Mouse (Mus musculus): ENCODE results near the gene Sez6. TPM values are rescaled to one million over a fixed set of nuclear protein-coding genes. Genes with fewer than 3 reads are reported as not detected.

Gene Sez6
- polyA plus RNA-seq, 1 experiment from 2014 or later: 2.0 TPM

GRCm38 (mm10) chr11:77931541-77932433, 1.2 kb downstream of the Sez6 start:
- ATAC-seq (ENCODE audit: insufficient number of reproducible peaks, insufficient read depth, low FRiP score, low TSS enrichment): no peak
- Histone ChIP-seq H3K4me3 (peak overlapping the region; percentile 48), H3K36me3 (no peaks in the 10 kb centered on the region), H3K4me2 (replicated peaks) (peak overlapping the region; percentile 98), H3K27me3 (peaks cover 79% of the 10 kb centered on the region), H3K9ac (peak overlapping the region; percentile 39), H3K27ac (no peak overlapping the region), H3K9me3 (no peaks in the 10 kb centered on the region), H3K4me1 (peaks cover 16% of the 10 kb centered on the region)
- WGBS: 1% methylated on average over 41 of the region's 41 CpGs

DNA sequence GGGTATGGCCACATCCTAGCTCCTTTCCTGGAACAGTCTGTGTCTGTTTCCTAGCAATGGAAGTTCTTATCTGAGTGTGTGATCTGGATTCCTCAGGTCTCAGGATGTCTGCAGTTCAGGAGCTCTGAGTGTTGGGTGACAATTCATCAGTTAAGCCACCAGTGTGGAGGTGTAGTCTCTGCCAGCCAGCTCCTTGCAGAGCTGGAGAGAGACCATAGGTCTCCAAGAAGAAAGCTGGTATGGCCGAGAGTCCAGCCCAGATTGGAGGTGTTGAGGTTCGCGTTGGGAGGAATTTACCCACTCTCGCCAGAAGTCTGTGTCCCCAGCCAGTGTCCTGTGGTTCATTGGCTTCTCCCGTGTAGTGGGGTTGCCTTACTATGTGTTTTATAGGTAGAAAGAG, 2.0 kb downstream of the Sez6 start:
- no peaks in the 10 kb centered on the region for H3K36me3 ChIP-seq
- H3K9me3 ChIP-seq: no peaks in the 10 kb centered on the region
- 44% methylated on average over 5 of the region's 5 CpGs for WGBS
- peaks cover 16% of the 10 kb centered on the region for H3K4me1 ChIP-seq
- no peak overlapping the region for H3K9ac ChIP-seq
- H3K27me3 ChIP-seq: peaks cover 84% of the 10 kb centered on the region
- no peak for ATAC-seq (ENCODE audit: insufficient number of reproducible peaks, insufficient read depth, low FRiP score, low TSS enrichment)
- no peak overlapping the region for H3K4me3 ChIP-seq
- no peak overlapping the region for H3K27ac ChIP-seq
- no peak overlapping the region for H3K4me2 ChIP-seq (replicated peaks)

DNA sequence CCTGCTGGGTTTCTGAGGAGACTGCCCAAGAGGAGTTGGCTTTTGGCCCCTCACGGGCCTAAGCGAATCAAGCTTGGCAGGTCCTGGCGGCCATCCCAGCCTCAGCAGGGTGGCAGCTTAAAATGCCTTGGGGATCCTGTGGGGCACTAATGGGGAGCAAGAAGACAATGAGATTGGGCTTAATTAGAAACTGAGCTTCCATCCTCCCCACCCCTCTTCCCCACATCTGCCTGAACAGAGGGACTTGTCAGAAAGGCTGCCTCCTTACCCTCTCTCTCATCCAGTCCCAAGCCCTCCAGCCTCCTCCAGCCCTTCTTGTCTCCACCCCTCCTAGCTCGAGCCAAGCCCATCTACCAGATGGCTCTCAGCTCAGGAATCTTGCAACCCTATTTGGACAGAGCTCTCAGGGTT, 3.5 kb downstream of the Sez6 start:
- no peak overlapping the region for H3K4me2 ChIP-seq (replicated peaks)
- no peaks in the 10 kb centered on the region for H3K9me3 ChIP-seq
- H3K9ac ChIP-seq: no peak overlapping the region
- no peak for ATAC-seq (ENCODE audit: insufficient number of reproducible peaks, insufficient read depth, low FRiP score, low TSS enrichment)
- H3K27ac ChIP-seq: no peak overlapping the region
- no peaks in the 10 kb centered on the region for H3K36me3 ChIP-seq
- peaks cover 16% of the 10 kb centered on the region for H3K4me1 ChIP-seq
- 4% methylated on average over 4 of the region's 4 CpGs for WGBS
- H3K27me3 ChIP-seq: peaks cover 79% of the 10 kb centered on the region
- no peak overlapping the region for H3K4me3 ChIP-seq

- no peak overlapping the region for H3K4me2 ChIP-seq (replicated peaks)
- H3K4me3 ChIP-seq: no peak overlapping the region
- WGBS: 48% methylated on average over 5 of the region's 5 CpGs
- no peak overlapping the region for H3K27ac ChIP-seq
- peaks cover 83% of the 10 kb centered on the region for H3K27me3 ChIP-seq
- peaks cover 16% of the 10 kb centered on the region for H3K4me1 ChIP-seq
- no peaks in the 10 kb centered on the region for H3K36me3 ChIP-seq
- no peaks in the 10 kb centered on the region for H3K9me3 ChIP-seq
- no peak for ATAC-seq (ENCODE audit: insufficient number of reproducible peaks, insufficient read depth, low FRiP score, low TSS enrichment)
- H3K9ac ChIP-seq: no peak overlapping the region
Measured at GRCm38 (mm10) chr11:77934568-77935311, 4.1 kb downstream of the Sez6 start.

DNA sequence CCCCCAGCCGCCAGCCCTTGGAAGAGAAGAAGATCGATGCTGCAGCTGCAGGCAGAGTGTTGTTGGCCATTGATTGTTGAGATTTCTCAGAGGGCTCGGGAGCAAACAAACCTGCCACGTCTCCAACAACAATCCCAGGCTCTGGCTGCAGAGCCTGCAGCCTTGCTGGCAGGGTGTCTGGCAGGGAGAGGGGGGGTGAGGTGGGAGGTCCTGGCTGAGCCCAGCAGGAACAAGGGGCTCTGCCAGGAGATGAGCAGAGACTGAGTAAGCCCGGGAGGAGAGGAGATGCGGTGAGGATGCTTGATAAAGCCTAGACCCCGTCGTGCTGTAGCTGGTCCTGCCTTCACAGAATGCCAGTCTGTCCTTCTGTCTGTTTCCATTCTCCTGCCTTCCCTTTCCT, 6.2 kb downstream of the Sez6 start:
- H3K9me3 ChIP-seq: no peaks in the 10 kb centered on the region
- ATAC-seq (ENCODE audit: insufficient number of reproducible peaks, insufficient read depth, low FRiP score, low TSS enrichment): no peak
- H3K4me2 ChIP-seq (replicated peaks): no peak overlapping the region
- H3K4me3 ChIP-seq: no peak overlapping the region
- peaks cover 5% of the 10 kb centered on the region for H3K4me1 ChIP-seq
- no peak overlapping the region for H3K27ac ChIP-seq
- peaks cover 74% of the 10 kb centered on the region for H3K27me3 ChIP-seq
- H3K36me3 ChIP-seq: no peaks in the 10 kb centered on the region
- 7% methylated on average over 8 of the region's 8 CpGs for WGBS
- H3K9ac ChIP-seq: no peak overlapping the region; the same call in 1 of the 2 replicates

GRCm38 (mm10) chr11:77937649-77938410, 7.2 kb downstream of the Sez6 start:
- no peak overlapping the region for H3K27ac ChIP-seq
- H3K36me3 ChIP-seq: no peaks in the 10 kb centered on the region
- H3K4me2 ChIP-seq (replicated peaks): no peak overlapping the region
- H3K4me3 ChIP-seq: no peak overlapping the region
- WGBS: 12% methylated on average over 4 of the region's 4 CpGs
- no peak overlapping the region for H3K9ac ChIP-seq
- H3K27me3 ChIP-seq: peaks cover 64% of the 10 kb centered on the region
- ATAC-seq (ENCODE audit: insufficient number of reproducible peaks, insufficient read depth, low FRiP score, low TSS enrichment): no peak
- 0 out of 2 replicates have a peak, but pooled peaks cover 5% of the 10 kb centered on the region for H3K4me1 ChIP-seq
- no peaks in the 10 kb centered on the region for H3K9me3 ChIP-seq

DNA sequence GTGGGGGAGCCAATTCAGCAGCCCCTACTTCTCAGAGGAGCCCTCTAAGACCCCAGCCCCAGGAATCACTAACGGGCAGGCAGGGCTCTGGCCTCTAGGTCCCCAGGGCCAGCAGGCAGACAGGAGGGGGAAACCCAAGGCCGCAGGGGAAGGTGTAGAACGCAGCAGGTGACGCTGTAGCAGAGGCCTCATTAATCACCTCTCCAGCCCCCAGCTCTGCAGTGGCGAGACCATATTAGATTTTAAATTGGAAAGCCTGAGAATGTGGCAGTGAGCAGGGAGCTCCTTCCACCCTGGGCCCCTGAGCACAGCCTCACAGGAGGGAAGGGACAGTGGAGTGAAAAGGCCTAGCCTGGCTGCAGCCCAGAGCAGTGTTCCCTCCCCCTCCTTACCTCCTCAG, 11.6 kb downstream of the Sez6 start:
- Histone ChIP-seq H3K27me3 (peaks cover 30% of the 10 kb centered on the region), H3K27ac (no peak overlapping the region), H3K9me3 (no peaks in the 10 kb centered on the region), H3K36me3 (no peaks in the 10 kb centered on the region), H3K4me1 (0 out of 2 replicates have a peak, but pooled peaks cover 5% of the 10 kb centered on the region), H3K4me2 (replicated peaks) (no peak overlapping the region), H3K4me3 (no peak overlapping the region), H3K9ac (no peak overlapping the region)
- 0 out of 2 replicates have a peak, but pooled peaks have one; percentile 60 for ATAC-seq (ENCODE audit: insufficient number of reproducible peaks, insufficient read depth, low FRiP score, low TSS enrichment)
- WGBS: 25% methylated on average over 5 of the region's 5 CpGs

GRCm38 (mm10) chr11:77947860-77948259, 17.3 kb downstream of the Sez6 start:
- WGBS: 5% methylated on average over 9 of the region's 9 CpGs

GRCm38 (mm10) chr11:77950125-77950685, 19.6 kb downstream of the Sez6 start:
- H3K27me3 ChIP-seq: peaks cover 41% of the 10 kb centered on the region
- WGBS: 38% methylated on average over 12 of the region's 12 CpGs
- peaks cover 7% of the 10 kb centered on the region; the same call in 1 of the 2 replicates for H3K4me1 ChIP-seq
- no peak for ATAC-seq (ENCODE audit: insufficient number of reproducible peaks, insufficient read depth, low FRiP score, low TSS enrichment)
- H3K9ac ChIP-seq: no peak overlapping the region
- no peaks in the 10 kb centered on the region for H3K36me3 ChIP-seq
- no peak overlapping the region for H3K27ac ChIP-seq
- H3K9me3 ChIP-seq: no peaks in the 10 kb centered on the region
- no peak overlapping the region for H3K4me2 ChIP-seq (replicated peaks)
- no peak overlapping the region for H3K4me3 ChIP-seq

More at GRCm38 (mm10) chr11:77947860-77948259, 17.3 kb downstream of the Sez6 start:
- H3K9ac ChIP-seq: no peak overlapping the region
- H3K36me3 ChIP-seq: no peaks in the 10 kb centered on the region
- no peaks in the 10 kb centered on the region for H3K9me3 ChIP-seq
- H3K4me2 ChIP-seq (replicated peaks): no peak overlapping the region
- 0 out of 2 replicates have a peak, but pooled peaks have one; percentile 28 for ATAC-seq (ENCODE audit: insufficient number of reproducible peaks, insufficient read depth, low FRiP score, low TSS enrichment)
- H3K4me1 ChIP-seq: peaks cover 7% of the 10 kb centered on the region; the same call in 1 of the 2 replicates
- peaks cover 37% of the 10 kb centered on the region for H3K27me3 ChIP-seq
- no peak overlapping the region for H3K4me3 ChIP-seq
- no peak overlapping the region for H3K27ac ChIP-seq

GRCm38 (mm10) chr11:77950797-77951228, 20.2 kb downstream of the Sez6 start:
- ATAC-seq (ENCODE audit: insufficient number of reproducible peaks, insufficient read depth, low FRiP score, low TSS enrichment): no peak
- H3K27me3 ChIP-seq: peaks cover 45% of the 10 kb centered on the region
- no peak overlapping the region for H3K9ac ChIP-seq
- WGBS: 73% methylated on average over 5 of the region's 5 CpGs
- H3K4me3 ChIP-seq: no peak overlapping the region
- no peaks in the 10 kb centered on the region for H3K9me3 ChIP-seq
- no peak overlapping the region for H3K4me2 ChIP-seq (replicated peaks)
- peaks cover 7% of the 10 kb centered on the region; the same call in 1 of the 2 replicates for H3K4me1 ChIP-seq
- no peaks in the 10 kb centered on the region for H3K36me3 ChIP-seq
- H3K27ac ChIP-seq: no peak overlapping the region

DNA sequence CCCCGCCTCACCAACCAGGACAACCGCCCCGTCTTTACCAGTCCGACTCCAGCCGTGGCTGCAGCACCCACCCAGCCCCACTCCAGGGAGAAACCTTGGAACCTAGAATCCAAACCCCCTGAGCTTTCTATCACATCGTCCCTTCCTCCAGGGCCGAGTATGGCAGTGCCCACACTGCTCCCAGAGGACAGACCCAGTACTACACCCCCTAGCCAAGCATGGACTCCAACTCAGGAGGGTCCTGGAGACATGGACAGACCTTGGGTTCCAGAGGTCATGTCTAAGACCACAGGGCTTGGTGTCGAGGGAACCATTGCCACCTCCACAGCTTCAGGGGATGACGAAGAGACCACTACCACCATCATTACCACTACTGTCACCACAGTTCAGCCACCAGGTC, 23.1 kb downstream of the Sez6 start:
- peaks cover 30% of the 10 kb centered on the region for H3K27me3 ChIP-seq
- H3K36me3 ChIP-seq: no peaks in the 10 kb centered on the region
- H3K9me3 ChIP-seq: no peaks in the 10 kb centered on the region
- no peak overlapping the region for H3K27ac ChIP-seq
- H3K4me3 ChIP-seq: no peak overlapping the region
- no peaks in the 10 kb centered on the region for H3K4me1 ChIP-seq
- WGBS: 48% methylated on average over 9 of the region's 9 CpGs
- no peak overlapping the region for H3K4me2 ChIP-seq (replicated peaks)
- no peak overlapping the region for H3K9ac ChIP-seq
- ATAC-seq (ENCODE audit: insufficient number of reproducible peaks, insufficient read depth, low FRiP score, low TSS enrichment): no peak

Data from embryonic facial prominence, embryonic 12.5 days (tissue).